Mouse (Mus musculus): Measurements from ENCODE around the gene Sh3rf1. TPM values are rescaled to one million over a fixed set of nuclear protein-coding genes. Genes with fewer than 3 reads are reported as not detected.

Gene Sh3rf1
- total and polyA plus RNA-seq, 2 experiments from 2014 or later: 17.9 to 31.3 TPM

- Histone ChIP-seq H3K27ac (no peak overlapping the region), H3K9me3 (ENCODE audit: low read length) (no peaks in the 10 kb centered on the region), H3K27me3 (ENCODE audit: insufficient read depth, low read length) (no peaks in the 10 kb centered on the region), H3K36me3 (ENCODE audit: insufficient read depth, low read length) (no peaks in the 10 kb centered on the region), H3K4me1 (ENCODE audit: insufficient read depth, low read length) (peaks cover 7% of the 10 kb centered on the region; the same call in 1 of the 2 replicates), H3K9ac (replicated peaks; ENCODE audit: low read length) (no peak overlapping the region), H3K4me3 (ENCODE audit: low read length) (no peak overlapping the region), H3K4me2 (ENCODE audit: low read depth, low read length) (no peak overlapping the region)
- TF ChIP-seq CTCF (IDR thresholded peaks at IDR 0.05; ENCODE audit: low read depth): no peak
- WGBS: 62% methylated on average over 9 of the region's 9 CpGs
- DNase-seq (ENCODE audit: low spot score): no peak
- ATAC-seq: no peak
These were observed 86.8 kb downstream of the Sh3rf1 start for GRCm38 (mm10) chr8:61310403-61310871.

DNA sequence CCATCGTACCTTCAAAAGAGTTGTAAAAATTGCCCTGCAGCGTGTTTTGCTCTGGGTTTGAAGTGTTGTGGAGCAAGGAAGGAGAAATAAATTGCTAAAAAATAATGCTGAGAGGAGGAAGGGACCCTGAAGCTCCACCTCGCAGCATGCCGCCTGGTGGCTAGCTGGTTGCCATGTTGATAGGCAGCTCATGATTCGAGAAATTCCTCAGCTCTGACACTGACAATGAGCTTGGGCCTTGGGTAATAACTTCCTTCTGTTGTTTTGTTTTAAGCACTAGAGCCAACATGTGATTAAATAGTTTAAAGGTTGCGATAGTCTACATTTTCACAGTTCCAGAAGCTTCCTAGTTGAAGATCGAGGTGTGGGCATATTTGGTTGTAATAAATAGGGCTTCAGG is 89.3 kb downstream of the Sh3rf1 start:
- TF ChIP-seq CTCF (IDR thresholded peaks at IDR 0.05; ENCODE audit: low read depth): no peak
- 82% methylated on average over 7 of the region's 7 CpGs for WGBS

DNA sequence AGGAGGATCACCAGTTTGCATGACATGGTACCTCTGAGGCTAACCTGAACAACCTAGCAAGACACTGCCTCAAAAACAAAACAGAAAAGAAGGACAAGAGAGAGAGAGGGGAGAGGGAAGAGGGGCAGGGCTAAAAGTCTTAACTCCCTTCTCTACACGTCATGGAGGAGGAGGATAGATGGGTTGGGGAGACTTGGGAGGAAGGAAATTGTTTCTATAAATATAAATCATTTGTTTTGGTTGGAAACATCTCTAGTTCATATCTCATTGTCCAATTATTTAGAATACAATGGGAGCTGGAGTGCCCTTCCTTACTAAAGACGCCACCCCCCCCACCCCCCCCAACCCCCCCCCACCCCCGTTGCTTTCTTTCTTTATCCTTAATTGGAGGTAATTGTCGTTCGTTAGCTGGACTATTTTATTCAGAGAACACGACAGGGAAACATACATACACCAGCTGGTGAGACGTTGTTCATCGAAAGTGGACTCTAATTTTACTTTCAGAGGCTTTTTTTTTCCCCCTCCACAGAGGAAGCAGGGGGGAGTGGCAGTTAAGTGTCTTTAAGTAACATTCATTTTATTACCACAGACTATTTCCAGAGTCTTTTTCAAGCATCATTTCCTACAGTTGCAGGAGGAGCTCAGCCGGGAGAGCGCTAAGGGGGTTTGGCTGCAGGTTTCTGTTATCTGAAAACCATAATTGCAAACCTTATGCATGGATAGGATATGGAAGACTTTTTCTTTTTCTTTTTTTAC is 92.5 kb downstream of the Sh3rf1 start:
- no peak for TF ChIP-seq CTCF (IDR thresholded peaks at IDR 0.05; ENCODE audit: low read depth)
- Histone ChIP-seq H3K4me1 (ENCODE audit: insufficient read depth, low read length) (no peaks in the 10 kb centered on the region), H3K9me3 (ENCODE audit: low read length) (no peaks in the 10 kb centered on the region), H3K27me3 (ENCODE audit: insufficient read depth, low read length) (no peaks in the 10 kb centered on the region), H3K4me3 (ENCODE audit: low read length) (no peak overlapping the region), H3K36me3 (ENCODE audit: insufficient read depth, low read length) (no peaks in the 10 kb centered on the region), H3K4me2 (ENCODE audit: low read depth, low read length) (no peak overlapping the region), H3K27ac (no peak overlapping the region), H3K9ac (replicated peaks; ENCODE audit: low read length) (no peak overlapping the region)
- DNase-seq (ENCODE audit: low spot score) (no peak), ATAC-seq (no peak)
- 55% methylated on average over 10 of the region's 10 CpGs for WGBS

More for the DNA sequence above, 89.3 kb downstream of the Sh3rf1 start:
- Histone ChIP-seq H3K9ac (replicated peaks; ENCODE audit: low read length) (no peak overlapping the region), H3K27me3 (ENCODE audit: insufficient read depth, low read length) (no peaks in the 10 kb centered on the region), H3K4me1 (ENCODE audit: insufficient read depth, low read length) (peaks cover 5% of the 10 kb centered on the region; the same call in 1 of the 2 replicates), H3K4me3 (ENCODE audit: low read length) (no peak overlapping the region), H3K36me3 (ENCODE audit: insufficient read depth, low read length) (no peaks in the 10 kb centered on the region), H3K27ac (no peak overlapping the region), H3K9me3 (ENCODE audit: low read length) (no peaks in the 10 kb centered on the region), H3K4me2 (ENCODE audit: low read depth, low read length) (no peak overlapping the region)
- ATAC-seq (no peak), DNase-seq (ENCODE audit: low spot score) (no peak)

GRCm38 (mm10) chr8:61316813-61317534 is 93.3 kb downstream of the Sh3rf1 start:
- WGBS: 50% methylated on average over 10 of the region's 10 CpGs
- no peaks in the 10 kb centered on the region for H3K36me3 ChIP-seq (ENCODE audit: insufficient read depth, low read length)
- H3K9me3 ChIP-seq (ENCODE audit: low read length): no peaks in the 10 kb centered on the region
- DNase-seq (ENCODE audit: low spot score) (peak; percentile 56), ATAC-seq (no peak; the same call in 1 of the 2 replicates)
- no peak overlapping the region for H3K9ac ChIP-seq (replicated peaks; ENCODE audit: low read length)
- no peak overlapping the region for H3K4me3 ChIP-seq (ENCODE audit: low read length)
- no peaks in the 10 kb centered on the region for H3K27me3 ChIP-seq (ENCODE audit: insufficient read depth, low read length)
- no peak for TF ChIP-seq CTCF (IDR thresholded peaks at IDR 0.05; ENCODE audit: low read depth)
- H3K4me2 ChIP-seq (ENCODE audit: low read depth, low read length): no peak overlapping the region
- no peak overlapping the region for H3K27ac ChIP-seq
- H3K4me1 ChIP-seq (ENCODE audit: insufficient read depth, low read length): no peaks in the 10 kb centered on the region

DNA sequence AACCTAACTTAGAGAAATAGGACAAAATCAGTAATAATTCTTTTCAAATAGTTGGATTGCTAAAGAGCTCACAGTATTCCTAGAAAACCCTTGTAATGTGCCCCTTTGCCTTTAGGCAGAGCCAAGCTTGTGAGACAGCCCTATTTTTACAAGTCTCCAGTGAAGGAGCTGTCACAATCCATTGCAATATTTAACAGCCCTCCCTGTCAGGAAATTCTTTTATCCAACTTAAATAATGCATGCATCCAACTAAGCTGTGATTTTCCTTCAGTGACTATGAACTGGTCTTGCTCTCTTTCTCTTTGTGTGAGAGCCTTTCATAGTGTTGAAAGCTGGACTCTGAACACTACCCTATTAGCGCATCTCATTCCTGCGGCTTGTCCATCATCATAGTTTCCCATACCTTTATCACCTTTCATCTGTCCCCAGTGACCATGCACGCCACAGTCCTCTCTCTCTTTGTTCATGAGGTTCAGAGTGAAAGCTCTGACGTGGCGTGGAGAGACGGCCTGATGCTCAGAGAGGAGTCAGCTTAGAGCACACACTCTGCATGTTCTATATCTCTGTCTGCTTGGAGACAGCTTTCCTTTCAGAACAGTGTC is 94.0 kb downstream of the Sh3rf1 start:
- H3K9ac ChIP-seq (replicated peaks; ENCODE audit: low read length): no peak overlapping the region
- H3K27ac ChIP-seq: no peak overlapping the region
- no peak overlapping the region for H3K4me3 ChIP-seq (ENCODE audit: low read length)
- no peak for TF ChIP-seq CTCF (IDR thresholded peaks at IDR 0.05; ENCODE audit: low read depth)
- H3K36me3 ChIP-seq (ENCODE audit: insufficient read depth, low read length): no peaks in the 10 kb centered on the region
- ATAC-seq: no peak
- H3K27me3 ChIP-seq (ENCODE audit: insufficient read depth, low read length): no peaks in the 10 kb centered on the region
- H3K9me3 ChIP-seq (ENCODE audit: low read length): no peaks in the 10 kb centered on the region
- no peaks in the 10 kb centered on the region for H3K4me1 ChIP-seq (ENCODE audit: insufficient read depth, low read length)
- no peak for DNase-seq (ENCODE audit: low spot score)
- WGBS: 65% methylated on average over 6 of the region's 6 CpGs
- no peak overlapping the region for H3K4me2 ChIP-seq (ENCODE audit: low read depth, low read length)

- no peak overlapping the region for H3K4me2 ChIP-seq (ENCODE audit: low read depth, low read length)
- ATAC-seq: no peak
- H3K4me1 ChIP-seq (ENCODE audit: insufficient read depth, low read length): peaks cover 8% of the 10 kb centered on the region; the same call in 1 of the 2 replicates
- H3K4me3 ChIP-seq (ENCODE audit: low read length): no peak overlapping the region
- H3K9ac ChIP-seq (replicated peaks; ENCODE audit: low read length): no peak overlapping the region
- 83% methylated on average over 3 of the region's 3 CpGs for WGBS
- H3K36me3 ChIP-seq (ENCODE audit: insufficient read depth, low read length): no peaks in the 10 kb centered on the region
- no peak overlapping the region for H3K27ac ChIP-seq
- DNase-seq (ENCODE audit: low spot score): no peak
- H3K27me3 ChIP-seq (ENCODE audit: insufficient read depth, low read length): no peaks in the 10 kb centered on the region
- no peaks in the 10 kb centered on the region for H3K9me3 ChIP-seq (ENCODE audit: low read length)
- no peak for TF ChIP-seq CTCF (IDR thresholded peaks at IDR 0.05; ENCODE audit: low read depth)
These were observed 97.5 kb downstream of the Sh3rf1 start for GRCm38 (mm10) chr8:61321216-61321615.
